Mouse (Mus musculus) megakaryocyte, adult 5-6 weeks (primary cell): ENCODE data around the gene Alpk3. TPM values are rescaled to one million over a fixed set of nuclear protein-coding genes. Genes with fewer than 3 reads are reported as not detected.
A peak's percentile ranks its signal among the peaks of the same experiment; 100 is the strongest.
"Not testable (repeated sequence)": the region's sequence is repeated elsewhere in the genome, so short reads cannot be mapped to it uniquely, and the experiment has no call there.

Experiments
- ATAC-seq: 2 replicates; pipeline ENCODE4 v1.8.0; 2016; ENCODE audit warnings: mild to moderate bottlenecking, inconsistent platforms; ENCODE audit not compliant: poor library complexity, severe bottlenecking
- total RNA-seq, 2 experiments: library from RNA; stranded (forward) in 1 of 2; stranded (reverse) in 1 of 2; fragments of 153-499, 151-499 nt in 1 of 2; fragments of 221-1000, 200-1000 nt in 1 of 2; gene quantifications; 2 replicates each; pipeline versions ENCODE4 v1.2.3 to v1.2.4; 2015 to 2017

Gene Alpk3
- total RNA-seq, 2 experiments from 2014 or later = under 0.01 TPM; not detected in 1

- no peak for ATAC-seq
Observed at GRCm38 (mm10) chr7:81125215-81126175, 68.1 kb downstream of the Alpk3 start.

DNA sequence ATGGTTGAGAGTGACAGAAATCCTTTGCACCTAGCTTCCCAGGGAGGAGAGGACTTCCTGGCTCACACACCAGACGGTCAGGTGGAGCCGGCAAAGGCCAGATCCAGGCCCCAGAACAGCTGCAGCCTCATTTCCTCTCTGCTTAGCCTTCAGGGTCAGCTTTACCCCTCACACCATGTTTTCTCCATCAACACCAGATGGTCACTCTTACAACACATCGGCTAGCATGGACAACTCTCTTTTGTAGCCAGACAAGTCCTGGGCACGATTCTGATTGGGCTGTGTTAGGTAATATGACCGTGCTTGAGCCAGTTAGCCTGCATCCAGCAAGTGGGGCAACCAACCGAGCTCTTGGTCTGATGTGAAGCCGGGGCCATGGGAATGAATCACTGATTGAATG is 74.5 kb downstream of the Alpk3 start:
- ATAC-seq = no peak

DNA sequence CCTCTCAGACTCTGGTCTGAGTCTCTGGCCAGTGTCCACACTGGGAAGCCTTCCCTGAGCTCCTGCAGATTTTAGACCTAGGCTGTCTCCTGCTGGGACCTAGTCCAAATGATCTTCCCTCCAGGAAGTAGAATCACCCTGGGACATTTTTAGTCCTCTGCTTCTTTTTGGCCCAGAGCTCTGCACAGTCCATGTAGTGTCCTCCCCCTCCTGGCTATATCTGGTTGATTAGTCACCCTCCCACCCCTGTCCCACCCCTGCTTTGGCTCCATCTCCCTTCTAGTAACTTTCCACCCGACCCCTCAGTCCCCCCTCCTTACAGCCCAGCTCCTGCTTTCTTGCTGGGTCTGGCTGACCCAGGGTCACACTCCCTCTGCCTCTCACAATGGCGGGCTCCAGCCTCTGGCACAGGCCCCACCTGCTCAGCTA is 75.5 kb downstream of the Alpk3 start:
- ATAC-seq = no peak

- ATAC-seq = no peak
Observed at GRCm38 (mm10) chr7:81133416-81133815, 76.0 kb downstream of the Alpk3 start.

- ATAC-seq = no peak
Observed at GRCm38 (mm10) chr7:81133941-81134340, 76.5 kb downstream of the Alpk3 start.

- ATAC-seq = peak; percentile 33; the same call in 1 of the 2 replicates
Observed at GRCm38 (mm10) chr7:81134614-81135067, 77.2 kb downstream of the Alpk3 start.

DNA sequence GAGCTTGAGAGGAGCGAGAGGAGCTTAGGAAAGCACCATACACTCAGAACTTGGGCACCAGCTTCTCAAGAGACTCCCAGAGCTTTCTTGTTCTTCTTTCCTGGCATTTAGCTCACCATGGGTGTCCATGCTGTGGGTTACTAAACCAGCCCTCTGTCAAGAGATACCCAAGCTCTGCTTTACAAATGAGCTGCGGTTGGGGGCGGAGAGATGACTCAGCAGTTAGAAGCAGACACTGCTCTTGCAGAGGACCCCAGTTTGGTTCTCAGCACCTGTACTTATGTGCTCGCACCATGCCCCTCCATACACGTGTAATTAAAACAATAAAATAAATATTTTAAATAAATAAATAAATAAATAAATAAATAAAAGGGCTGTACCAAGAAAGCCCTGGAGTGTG is 79.9 kb downstream of the Alpk3 start:
- no peak for ATAC-seq

DNA sequence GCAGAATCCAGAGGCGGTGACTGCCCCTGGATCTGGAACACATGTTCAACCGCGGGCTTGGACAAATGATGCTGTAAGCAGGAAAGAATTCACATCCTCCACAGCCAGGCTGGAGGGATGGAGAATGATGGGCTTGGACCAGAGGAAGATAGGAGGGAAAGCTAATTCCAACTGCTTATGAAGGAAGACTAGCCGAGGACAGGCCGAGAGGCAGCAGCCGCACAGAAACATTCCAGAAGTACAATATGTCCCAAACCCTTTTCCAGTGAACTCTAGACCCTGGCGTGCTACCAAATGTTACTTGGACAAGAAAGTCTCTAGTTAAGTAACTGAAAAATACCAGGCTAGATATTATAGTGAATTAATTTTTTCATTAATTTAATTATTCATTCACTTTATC is 81.7 kb downstream of the Alpk3 start:
- ATAC-seq = no peak

DNA sequence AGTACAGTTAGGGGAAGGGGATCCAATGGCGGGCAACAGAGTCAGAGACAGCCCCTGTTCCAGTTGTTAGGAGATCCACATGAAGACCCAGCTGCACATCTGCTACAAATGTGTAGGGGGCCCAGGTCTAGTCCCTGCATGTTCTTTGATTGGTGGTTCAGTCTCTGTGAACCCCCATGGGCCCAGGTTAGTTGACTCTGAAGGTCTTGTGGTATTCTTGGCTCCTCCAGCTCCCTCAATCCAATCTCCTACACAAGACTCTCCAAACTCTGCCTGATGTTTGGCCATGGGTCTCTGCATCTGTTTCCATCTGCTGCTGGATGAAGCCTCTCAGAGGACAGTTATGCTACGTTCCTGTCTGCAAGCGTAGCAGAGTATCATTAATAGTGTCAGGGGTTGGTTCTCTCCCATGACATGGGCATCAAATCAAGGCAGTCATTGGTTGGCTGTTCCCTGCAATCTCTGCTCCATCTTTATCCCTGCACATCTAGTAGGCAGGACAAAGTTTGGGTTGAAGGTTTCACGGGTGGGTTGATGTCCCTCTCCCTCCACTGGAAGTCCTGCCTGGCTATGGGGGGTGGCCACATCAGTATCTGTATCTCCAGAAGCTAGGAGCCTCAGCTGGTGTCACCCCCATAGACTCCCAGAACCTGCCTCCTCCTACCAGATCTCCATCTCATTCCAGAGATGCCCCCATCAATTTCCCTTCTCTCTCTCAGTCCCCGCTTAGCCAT is 82.4 kb downstream of the Alpk3 start:
- ATAC-seq = no peak

DNA sequence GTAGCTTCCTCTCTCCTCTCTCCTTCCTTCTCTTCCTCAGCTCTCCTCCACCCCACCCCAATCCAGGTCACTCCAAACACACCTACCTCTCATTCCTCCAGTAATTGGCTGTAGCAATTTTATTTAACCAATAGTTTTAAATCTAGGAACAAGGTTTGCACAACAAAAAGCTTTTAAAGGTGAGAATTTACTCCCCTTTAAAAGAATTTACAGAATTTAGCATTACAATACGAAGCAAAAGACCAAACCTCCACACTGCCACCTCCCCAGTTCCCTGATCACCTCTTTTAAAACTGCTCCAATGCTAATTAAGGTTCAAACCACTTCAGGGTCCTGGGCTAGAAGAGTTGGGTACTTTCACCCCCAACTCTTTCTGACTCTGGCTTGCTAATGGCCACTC is 84.1 kb downstream of the Alpk3 start:
- ATAC-seq = no peak

DNA sequence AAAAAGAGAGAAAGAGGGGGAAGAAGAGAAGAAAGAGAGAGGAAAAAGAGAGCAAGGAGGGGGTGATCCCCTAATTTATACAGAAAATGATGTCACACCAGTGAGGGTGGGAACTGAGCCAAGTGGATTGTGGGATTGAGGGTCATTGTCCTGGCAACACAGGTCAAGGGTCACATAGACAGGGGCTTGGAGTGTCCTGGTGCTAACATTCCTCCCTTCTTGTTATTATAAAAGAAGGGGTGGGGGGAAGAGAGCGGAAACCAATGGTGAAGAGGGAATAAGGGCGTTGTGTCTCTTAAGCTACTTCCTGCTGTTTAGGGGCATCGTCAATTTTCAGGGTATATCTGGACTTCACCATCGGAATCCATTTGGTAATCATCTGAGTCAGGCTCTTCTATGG is 85.7 kb downstream of the Alpk3 start:
- not testable (repeated sequence) for ATAC-seq

DNA sequence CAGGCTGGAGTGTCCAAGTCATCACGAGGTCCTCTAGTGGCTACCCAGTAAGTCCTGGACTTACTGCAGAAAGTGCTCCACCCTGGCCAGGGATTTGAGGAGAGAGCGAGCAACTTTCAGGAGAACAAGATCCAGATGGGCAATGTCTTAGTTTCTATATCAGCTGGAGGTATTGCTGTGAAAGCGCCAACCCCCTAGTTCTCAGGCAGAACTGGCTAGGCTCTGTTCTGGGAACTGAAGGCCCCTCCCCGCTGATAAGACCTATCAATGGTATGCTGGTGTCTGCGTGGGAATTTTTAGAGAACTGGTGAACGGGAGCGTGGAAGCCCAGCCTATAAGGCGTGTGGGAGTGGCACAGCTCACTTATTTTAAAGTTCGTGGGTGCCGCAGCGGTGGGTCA is 92.4 kb downstream of the Alpk3 start:
- ATAC-seq = no peak

GRCm38 (mm10) chr7:81151216-81151615 is 93.8 kb downstream of the Alpk3 start:
- no peak for ATAC-seq

DNA sequence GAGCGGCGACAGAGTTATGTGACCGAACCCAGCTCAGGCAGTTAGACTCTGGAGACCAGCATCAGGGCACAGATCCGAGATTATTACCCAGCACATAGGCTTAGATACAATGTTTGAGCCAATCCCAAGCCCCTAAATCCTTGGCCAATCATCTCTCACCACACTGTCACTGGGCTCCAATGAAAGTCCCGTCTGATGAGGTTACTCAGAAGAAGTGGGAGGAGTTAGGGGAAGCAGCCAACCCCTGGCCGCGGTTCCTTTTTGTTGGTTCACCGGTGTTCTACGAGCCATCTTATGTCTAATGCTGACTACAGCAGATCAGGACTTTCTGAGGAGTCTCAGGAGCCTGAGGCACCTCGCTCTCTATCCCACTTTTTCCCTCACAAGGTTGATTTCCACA is 94.9 kb downstream of the Alpk3 start:
- no peak for ATAC-seq

DNA sequence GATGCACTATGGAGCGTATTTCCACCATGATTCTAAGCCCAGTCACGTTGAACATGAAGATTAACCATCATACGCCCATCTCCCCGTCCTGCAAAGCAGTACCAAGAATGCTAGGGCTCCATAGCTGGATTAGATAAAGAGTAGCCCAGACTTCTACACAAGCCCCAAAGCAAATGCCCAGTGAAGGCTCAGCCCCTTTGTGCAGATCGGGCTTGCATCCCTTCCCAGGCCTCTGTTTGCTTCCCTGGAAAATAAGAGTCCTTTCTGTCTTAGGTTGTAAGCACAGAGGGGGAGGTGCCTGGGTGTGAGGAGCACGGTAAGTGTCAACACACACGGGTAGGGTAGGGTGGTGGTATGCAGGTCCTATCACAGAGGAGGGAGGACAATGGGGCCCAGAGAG is 95.4 kb downstream of the Alpk3 start:
- ATAC-seq = no peak

GRCm38 (mm10) chr7:81153327-81153726 is 95.9 kb downstream of the Alpk3 start:
- no peak for ATAC-seq

DNA sequence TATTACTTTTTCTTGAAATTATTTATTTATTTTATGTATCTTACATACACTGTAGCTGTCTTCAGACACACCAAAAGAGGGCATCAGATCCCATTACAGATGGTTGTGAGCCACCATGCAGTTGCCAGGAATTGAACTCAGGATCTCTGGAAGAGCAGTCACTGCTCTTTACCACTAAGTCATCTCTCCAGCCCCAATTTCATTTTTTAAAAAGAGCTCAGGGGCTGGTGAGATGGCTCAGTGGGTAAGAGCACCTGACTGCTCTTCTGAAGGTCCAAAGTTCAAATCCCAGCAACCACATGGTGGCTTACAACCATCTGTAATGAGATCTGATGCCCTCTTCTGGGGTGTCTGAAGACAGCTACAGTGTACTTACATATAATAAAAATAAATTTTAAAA is 96.8 kb downstream of the Alpk3 start:
- not testable (repeated sequence) for ATAC-seq

- peak; percentile 96 for ATAC-seq
Observed at GRCm38 (mm10) chr7:81154960-81155359, 97.6 kb downstream of the Alpk3 start.
